Mouse (Mus musculus) hindbrain, embryonic 16.5 days (tissue): ENCODE data around the gene Eml6. TPM values are rescaled to one million over a fixed set of nuclear protein-coding genes. Genes with fewer than 3 reads are reported as not detected.
A peak's percentile ranks its signal among the peaks of the same experiment; 100 is the strongest.
"Not testable (repeated sequence)": the region's sequence is repeated elsewhere in the genome, so short reads cannot be mapped to it uniquely, and the experiment has no call there.

Experiments
- ATAC-seq: fragments of 200-750 bp; cut with Nextera tagmentation; 2 replicates; pipeline ENCODE4 v1.8.0; 2017; ENCODE audit warnings: moderate TSS enrichment, moderate library complexity
- H3K27ac ChIP-seq: fragments of 300-500 bp; sonication (generic); 2 replicates; pipeline ENCODE4 v1.5.1; 2014; ENCODE audit warnings: low read depth, mild to moderate bottlenecking, control low read depth, low read length, moderate library complexity
- H3K27me3 ChIP-seq: fragments of 300-500 bp; sonication (generic); replicated peaks from 2 replicates; pipeline ENCODE4 v1.6.1; 2014; ENCODE audit warnings: low read length; ENCODE audit not compliant: control insufficient read depth, insufficient read depth
- H3K36me3 ChIP-seq: fragments of 300-500 bp; sonication (generic); 2 replicates; pipeline ENCODE4 v1.6.1; 2014; ENCODE audit warnings: mild to moderate bottlenecking, low read length, moderate library complexity, mixed read lengths; ENCODE audit not compliant: control insufficient read depth, insufficient read depth
- H3K4me1 ChIP-seq: fragments of 300-500 bp; sonication (generic); 2 replicates; pipeline ENCODE4 v1.6.1; 2014; ENCODE audit warnings: low read depth, low read length; ENCODE audit not compliant: control insufficient read depth, insufficient read depth
- H3K4me2 ChIP-seq: fragments of 300-500 bp; sonication (generic); 2 replicates; pipeline ENCODE4 v1.6.1; 2014; ENCODE audit warnings: mild to moderate bottlenecking, low read length, control low read depth, moderate library complexity
- H3K4me3 ChIP-seq: fragments of 300-500 bp; sonication (generic); 2 replicates; pipeline ENCODE4 v1.5.1; 2014; ENCODE audit warnings: mild to moderate bottlenecking, low read length, control low read depth, moderate library complexity
- H3K9ac ChIP-seq: fragments of 300-500 bp; sonication (generic); 2 replicates; pipeline ENCODE4 v1.6.1; 2014; ENCODE audit warnings: low read depth, mild to moderate bottlenecking, control low read depth, low read length, moderate library complexity
- H3K9me3 ChIP-seq: fragments of 300-500 bp; sonication (generic); 2 replicates; pipeline ENCODE4 v1.6.1; 2014; ENCODE audit warnings: mild to moderate bottlenecking, low read length, moderate library complexity; ENCODE audit not compliant: control insufficient read depth
- WGBS: fragments of 180-500 bp; shearing (Covaris S2); extraction: QIAGEN DNeasy Blood & Tissue Kit; methylation state at CpG from one replicate; pipeline ENCODE4 v1.1.7; 2014; 5-methylcytosine and 5-hydroxymethylcytosine counted together
- polyA plus RNA-seq: library from polyadenylated mRNA; unstranded; fragments of >200 nt; fragmentation: Nextera tagmentation; extraction: Ambion mirVana; gene quantifications from 2 replicates; pipeline ENCODE4 v1.2.1, GENCODE M21; 2015

The Eml6 gene
- polyA plus RNA-seq, 1 experiment from 2014 or later = 6.5 TPM

DNA sequence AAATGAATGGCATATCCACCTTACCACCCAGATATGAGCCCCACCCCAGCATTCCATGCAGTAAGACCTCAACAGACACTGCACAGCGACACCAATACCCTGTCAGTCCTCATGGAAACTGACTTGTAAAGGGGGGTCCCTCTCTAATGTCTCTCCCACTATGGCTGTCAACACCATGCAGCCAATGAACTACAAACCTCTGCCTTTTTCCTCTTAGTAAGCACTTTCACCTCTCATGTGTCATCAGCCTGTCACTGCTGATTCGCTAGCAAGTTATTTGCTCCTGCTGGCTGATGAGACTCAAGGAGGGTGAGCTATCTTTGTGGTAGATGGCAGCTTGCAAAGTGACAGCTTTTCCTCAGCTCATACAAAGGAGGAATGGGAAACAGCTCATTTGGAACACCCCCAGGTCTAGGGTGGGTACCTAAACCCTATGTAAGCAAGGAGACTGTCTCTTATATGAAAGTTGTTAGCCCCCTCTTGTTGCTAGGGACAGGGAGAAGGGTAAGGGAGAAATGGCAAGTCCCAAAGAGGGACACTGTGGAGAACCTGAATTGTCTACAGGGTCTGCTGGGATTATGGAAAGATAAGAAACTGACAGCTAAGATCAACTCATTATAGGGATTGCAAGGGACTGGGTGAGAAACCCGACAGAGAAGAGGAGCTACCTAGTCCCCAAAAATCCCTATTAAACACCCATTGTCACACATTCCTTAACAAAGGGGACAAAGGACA, 255.0 kb downstream of the Eml6 start:
- H3K9ac ChIP-seq = no peak overlapping the region
- 73% methylated on average over 3 of the region's 3 CpGs for WGBS
- H3K36me3 ChIP-seq = no peaks in the 10 kb centered on the region
- no peak overlapping the region for H3K4me3 ChIP-seq
- H3K27me3 ChIP-seq = no peaks in the 10 kb centered on the region
- H3K27ac ChIP-seq = no peak overlapping the region
- no peak for ATAC-seq
- H3K9me3 ChIP-seq = no peaks in the 10 kb centered on the region
- H3K4me2 ChIP-seq = no peak overlapping the region
- H3K4me1 ChIP-seq = no peaks in the 10 kb centered on the region; the same call in 1 of the 2 replicates

DNA sequence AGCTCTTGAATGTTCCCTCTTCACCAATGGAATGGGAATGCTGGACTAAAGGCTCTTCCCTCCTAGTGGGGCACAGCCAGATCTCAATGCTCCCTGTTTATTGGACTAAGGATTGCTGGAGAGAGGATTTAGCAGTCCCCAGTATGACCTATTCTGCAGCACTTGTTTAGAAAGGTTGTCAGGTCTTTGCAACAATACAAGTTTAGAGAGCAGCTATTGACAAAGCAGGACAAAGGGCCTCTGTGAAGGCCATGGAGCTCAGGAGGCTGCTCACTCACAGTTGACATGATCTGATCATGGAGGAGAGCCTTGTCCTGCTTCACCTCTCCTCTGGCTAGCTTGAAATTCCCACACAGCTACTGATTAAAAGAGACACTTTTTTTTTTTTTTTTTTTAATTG, 257.3 kb downstream of the Eml6 start:
- Histone ChIP-seq H3K36me3 (no peaks in the 10 kb centered on the region), H3K4me2 (no peak overlapping the region), H3K4me1 (no peaks in the 10 kb centered on the region), H3K9ac (no peak overlapping the region), H3K27me3 (no peaks in the 10 kb centered on the region), H3K4me3 (no peak overlapping the region), H3K27ac (no peak overlapping the region), H3K9me3 (no peaks in the 10 kb centered on the region)
- ATAC-seq = no peak

- Histone ChIP-seq H3K27me3 (no peaks in the 10 kb centered on the region), H3K36me3 (no peaks in the 10 kb centered on the region; the same call in 1 of the 2 replicates), H3K27ac (no peak overlapping the region), H3K9me3 (no peaks in the 10 kb centered on the region), H3K9ac (no peak overlapping the region), H3K4me2 (no peak overlapping the region), H3K4me3 (no peak overlapping the region), H3K4me1 (no peaks in the 10 kb centered on the region)
- no peak for ATAC-seq
- 83% methylated on average over 11 of the region's 11 CpGs for WGBS
Observed at GRCm38 (mm10) chr11:29766313-29766982, 259.4 kb downstream of the Eml6 start.

DNA sequence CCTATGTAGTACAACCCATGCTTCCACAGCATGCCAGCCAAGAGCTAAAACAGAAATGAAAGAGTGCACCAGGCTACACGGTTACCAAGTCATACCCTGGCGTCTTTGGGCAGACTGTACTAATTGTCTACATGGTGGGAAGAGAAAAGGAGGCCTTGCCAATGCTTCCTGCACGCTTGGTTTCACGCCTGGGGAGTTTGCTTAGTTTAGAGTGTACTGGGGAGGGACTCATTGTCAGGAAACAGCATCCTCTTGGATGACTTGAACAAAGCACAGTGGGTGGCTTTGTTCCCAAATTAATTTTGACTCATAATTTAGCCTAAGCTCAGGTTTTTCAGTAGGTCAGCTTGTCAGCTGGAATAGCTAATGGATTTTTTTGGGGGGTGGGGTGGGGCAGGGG, 260.8 kb downstream of the Eml6 start:
- Histone ChIP-seq H3K27me3 (no peaks in the 10 kb centered on the region), H3K27ac (no peak overlapping the region), H3K36me3 (no peaks in the 10 kb centered on the region; the same call in 1 of the 2 replicates), H3K4me3 (no peak overlapping the region), H3K4me1 (no peaks in the 10 kb centered on the region), H3K9ac (no peak overlapping the region), H3K4me2 (no peak overlapping the region), H3K9me3 (no peaks in the 10 kb centered on the region)
- ATAC-seq = no peak
- WGBS = 28% methylated on average over 4 of the region's 4 CpGs

DNA sequence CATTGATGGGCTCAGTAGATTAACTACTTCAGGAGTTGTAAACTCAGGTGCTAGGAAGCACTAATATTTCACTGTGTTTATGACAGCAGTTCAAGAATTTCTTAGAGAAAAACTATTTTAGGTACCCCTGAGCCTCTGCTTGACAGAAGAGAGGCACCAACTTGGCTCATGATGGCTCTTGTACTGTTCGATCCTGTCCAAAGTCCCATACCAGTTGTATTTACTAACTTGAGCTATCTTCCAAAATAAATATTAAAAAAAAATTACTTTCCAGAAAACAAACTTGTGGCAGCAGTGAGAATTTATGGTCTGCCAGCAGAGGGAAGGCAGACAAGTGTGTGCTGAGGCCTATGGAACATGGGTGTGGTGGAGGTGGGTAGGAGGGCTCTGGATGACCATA, 263.1 kb downstream of the Eml6 start:
- 95% methylated on average over 1 of the region's 1 CpGs for WGBS
- Histone ChIP-seq H3K36me3 (peaks cover 7% of the 10 kb centered on the region), H3K27me3 (no peaks in the 10 kb centered on the region), H3K4me2 (no peak overlapping the region), H3K4me1 (no peaks in the 10 kb centered on the region), H3K27ac (no peak overlapping the region), H3K9me3 (no peaks in the 10 kb centered on the region), H3K9ac (no peak overlapping the region), H3K4me3 (no peak overlapping the region)
- ATAC-seq = no peak

GRCm38 (mm10) chr11:29761387-29761786, 264.4 kb downstream of the Eml6 start:
- H3K27ac ChIP-seq = no peak overlapping the region
- no peak overlapping the region for H3K4me3 ChIP-seq
- no peaks in the 10 kb centered on the region for H3K27me3 ChIP-seq
- no peak overlapping the region for H3K4me2 ChIP-seq
- no peaks in the 10 kb centered on the region for H3K4me1 ChIP-seq
- no peak for ATAC-seq
- 92% methylated on average over 9 of the region's 9 CpGs for WGBS
- H3K36me3 ChIP-seq = peaks cover 7% of the 10 kb centered on the region
- no peak overlapping the region for H3K9ac ChIP-seq
- H3K9me3 ChIP-seq = no peaks in the 10 kb centered on the region

GRCm38 (mm10) chr11:29758617-29759016, 267.2 kb downstream of the Eml6 start:
- Histone ChIP-seq H3K4me2 (no peak overlapping the region), H3K27me3 (no peaks in the 10 kb centered on the region), H3K27ac (no peak overlapping the region), H3K4me1 (no peaks in the 10 kb centered on the region), H3K9ac (no peak overlapping the region), H3K9me3 (no peaks in the 10 kb centered on the region), H3K36me3 (peaks cover 7% of the 10 kb centered on the region), H3K4me3 (no peak overlapping the region)
- 85% methylated on average over 5 of the region's 5 CpGs for WGBS
- peak; percentile 21; the same call in 1 of the 2 replicates for ATAC-seq

- not testable (repeated sequence) for H3K27ac ChIP-seq, H3K4me1 ChIP-seq, H3K27me3 ChIP-seq, H3K9ac ChIP-seq, H3K36me3 ChIP-seq, H3K4me3 ChIP-seq, H3K4me2 ChIP-seq, H3K9me3 ChIP-seq, ATAC-seq
- 96% methylated on average over 5 of the region's 5 CpGs for WGBS
Observed at GRCm38 (mm10) chr11:29756007-29756406, 269.8 kb downstream of the Eml6 start.

DNA sequence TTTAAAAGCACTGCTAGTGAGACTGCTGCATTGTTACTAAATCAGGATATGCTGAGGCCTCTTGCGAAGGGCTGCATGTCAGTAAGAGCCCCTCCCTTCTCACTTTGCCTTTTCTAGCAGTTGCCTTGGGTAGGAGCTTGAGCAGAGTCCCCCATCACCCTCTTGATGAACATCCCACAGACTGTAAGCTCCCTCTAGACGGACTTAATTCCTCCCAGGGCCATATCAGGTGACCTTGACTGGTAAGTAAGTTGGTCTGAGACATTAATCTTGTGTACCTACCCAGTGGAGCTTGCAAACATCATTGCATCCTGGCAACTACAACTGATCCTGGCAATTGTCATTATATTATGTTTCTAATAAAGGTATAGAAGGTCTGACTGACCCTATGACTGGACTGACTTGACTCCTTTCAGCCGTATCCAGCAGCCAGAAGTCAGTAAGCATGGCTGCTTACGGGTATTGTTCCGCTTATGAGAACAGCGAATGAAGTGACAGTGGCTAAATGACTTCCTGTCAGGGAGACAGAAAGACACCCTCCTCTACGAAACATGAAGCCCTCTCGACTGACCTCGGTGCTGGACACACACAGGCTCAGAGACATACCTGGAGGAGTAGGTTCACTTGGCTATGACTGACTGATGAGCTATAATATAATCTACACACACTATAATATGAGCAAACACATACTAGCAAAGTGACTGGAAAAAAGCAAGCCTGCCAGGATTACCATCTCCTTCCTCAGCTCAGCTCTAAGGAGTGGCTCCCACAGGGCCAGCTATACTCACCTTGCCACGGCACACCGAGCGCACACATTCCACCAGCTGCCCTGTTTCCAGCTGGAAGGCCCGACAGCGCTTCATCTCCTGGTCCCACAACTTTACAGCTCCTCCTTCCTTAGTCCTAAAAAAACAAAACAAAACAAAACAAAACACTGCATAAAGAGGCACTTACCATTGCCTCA, 273.9 kb downstream of the Eml6 start:
- Histone ChIP-seq H3K36me3 (peaks cover 2% of the 10 kb centered on the region), H3K27me3 (no peaks in the 10 kb centered on the region), H3K4me3 (no peak overlapping the region), H3K27ac (no peak overlapping the region), H3K9me3 (no peaks in the 10 kb centered on the region), H3K9ac (no peak overlapping the region), H3K4me1 (no peaks in the 10 kb centered on the region), H3K4me2 (no peak overlapping the region)
- 87% methylated on average over 14 of the region's 14 CpGs for WGBS
- no peak for ATAC-seq
